Mouse (Mus musculus): ENCODE measurements at regions not wholly inside any gene's neighbourhood (a gene's known extent, or its start where the extent isn't known, plus 50 kb on each side); places are given as distances from the start of the nearest gene placed in this dataset.
A peak's percentile ranks its signal among the peaks of the same experiment; 100 is the strongest.

DNA sequence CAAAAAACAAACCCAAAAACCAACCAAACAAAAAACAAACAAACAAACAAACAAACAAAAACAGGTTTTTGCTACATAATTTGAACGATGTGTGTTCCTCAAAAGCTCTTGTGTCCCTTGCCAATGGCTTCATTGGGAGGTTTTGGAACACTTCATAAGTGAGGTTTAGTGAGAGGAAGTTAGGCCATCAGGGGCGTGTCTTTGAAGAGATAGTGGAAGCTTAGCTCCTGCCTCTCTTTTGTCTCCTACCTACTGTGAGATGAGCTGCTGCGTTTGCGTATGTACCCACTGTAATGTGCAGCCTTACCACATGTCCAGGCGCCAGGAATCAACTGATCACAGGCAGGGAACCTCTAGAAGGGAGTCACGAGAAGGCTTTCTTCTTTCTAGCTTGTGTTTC is 107.3 kb upstream of the Slc4a7 start:
- 79% methylated on average over 6 of the region's 6 CpGs for WGBS
- Histone ChIP-seq H3K27me3 (ENCODE audit: insufficient read depth, low read length) (no peaks in the 10 kb centered on the region), H3K36me3 (ENCODE audit: insufficient read depth) (no peaks in the 10 kb centered on the region), H3K9ac (no peak overlapping the region), H3K9me3 (ENCODE audit: low read length) (no peaks in the 10 kb centered on the region), H3K4me3 (ENCODE audit: low read depth, low read length) (no peak overlapping the region), H3K4me2 (ENCODE audit: low read depth) (no peak overlapping the region), H3K27ac (ENCODE audit: low read depth, low read length) (no peak overlapping the region), H3K4me1 (ENCODE audit: insufficient read depth) (no peaks in the 10 kb centered on the region)
- DNase-seq, result no peak
- ATAC-seq, result no peak
- TF ChIP-seq CTCF (IDR thresholded peaks at IDR 0.05; ENCODE audit: low read depth), result no peak

GRCm38 (mm10) chr14:14596057-14596809 is 105.8 kb upstream of the Slc4a7 start:
- no peaks in the 10 kb centered on the region for H3K27me3 ChIP-seq (ENCODE audit: insufficient read depth, low read length)
- ATAC-seq (no peak), DNase-seq (no peak)
- H3K36me3 ChIP-seq (ENCODE audit: insufficient read depth), result no peaks in the 10 kb centered on the region
- H3K4me1 ChIP-seq (ENCODE audit: insufficient read depth), result no peaks in the 10 kb centered on the region
- H3K4me3 ChIP-seq (ENCODE audit: low read depth, low read length), result no peak overlapping the region
- no peak overlapping the region for H3K9ac ChIP-seq
- H3K9me3 ChIP-seq (ENCODE audit: low read length), result no peaks in the 10 kb centered on the region
- no peak overlapping the region for H3K27ac ChIP-seq (ENCODE audit: low read depth, low read length)
- 89% methylated on average over 3 of the region's 3 CpGs for WGBS
- H3K4me2 ChIP-seq (ENCODE audit: low read depth), result no peak overlapping the region
- no peak for TF ChIP-seq CTCF (IDR thresholded peaks at IDR 0.05; ENCODE audit: low read depth)

DNA sequence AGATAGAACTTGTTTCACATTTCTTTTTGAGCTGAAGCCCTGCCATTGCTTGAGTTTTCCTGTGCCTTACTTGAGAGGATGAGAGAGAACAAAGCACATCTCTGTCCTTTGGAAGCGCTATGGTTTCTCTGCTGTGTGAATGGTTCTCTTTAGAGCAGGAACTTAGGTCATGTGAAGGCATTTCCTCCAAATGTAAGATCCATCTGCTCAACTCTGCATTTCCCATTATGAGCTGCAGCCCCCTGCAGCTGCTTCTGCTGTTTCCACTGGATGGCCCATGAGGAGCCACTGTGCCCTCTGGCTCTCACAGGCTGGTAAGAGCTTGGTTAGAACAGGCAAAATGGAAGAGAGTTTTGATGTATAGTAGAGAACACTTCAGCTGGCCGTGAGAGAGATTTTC is 102.5 kb upstream of the Slc4a7 start:
- H3K4me1 ChIP-seq (ENCODE audit: insufficient read depth), result no peaks in the 10 kb centered on the region
- H3K4me2 ChIP-seq (ENCODE audit: low read depth), result no peak overlapping the region
- H3K27me3 ChIP-seq (ENCODE audit: insufficient read depth, low read length), result no peaks in the 10 kb centered on the region
- ATAC-seq (peak; percentile 25), DNase-seq (no peak)
- H3K9me3 ChIP-seq (ENCODE audit: low read length), result no peaks in the 10 kb centered on the region
- H3K27ac ChIP-seq (ENCODE audit: low read depth, low read length), result no peak overlapping the region
- no peak overlapping the region for H3K9ac ChIP-seq
- H3K36me3 ChIP-seq (ENCODE audit: insufficient read depth), result no peaks in the 10 kb centered on the region
- no peak overlapping the region for H3K4me3 ChIP-seq (ENCODE audit: low read depth, low read length)
- 74% methylated on average over 2 of the region's 2 CpGs for WGBS
- TF ChIP-seq CTCF (IDR thresholded peaks at IDR 0.05; ENCODE audit: low read depth), result no peak

DNA sequence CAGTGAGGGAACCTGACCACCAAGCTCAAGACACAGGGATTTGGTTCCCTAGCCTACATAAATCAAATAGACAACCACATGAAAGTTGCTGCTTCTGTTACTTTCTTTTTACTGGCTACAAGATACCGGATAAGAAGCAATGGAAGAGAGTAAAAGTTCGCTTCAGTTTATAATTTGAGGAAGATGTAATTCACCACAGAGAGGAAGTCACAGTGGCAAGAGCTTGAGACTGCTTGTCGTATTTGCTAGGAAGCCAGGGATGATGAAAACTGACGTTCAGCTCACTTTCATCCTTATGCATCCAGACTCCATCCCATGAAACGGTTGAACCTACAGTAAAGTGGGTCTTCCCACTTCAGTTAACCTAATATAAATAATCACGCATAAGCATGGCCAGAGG is 102.1 kb upstream of the Slc4a7 start:
- Histone ChIP-seq H3K4me3 (ENCODE audit: low read depth, low read length) (no peak overlapping the region), H3K9ac (no peak overlapping the region), H3K4me1 (ENCODE audit: insufficient read depth) (no peaks in the 10 kb centered on the region), H3K4me2 (ENCODE audit: low read depth) (no peak overlapping the region), H3K36me3 (ENCODE audit: insufficient read depth) (no peaks in the 10 kb centered on the region), H3K9me3 (ENCODE audit: low read length) (no peaks in the 10 kb centered on the region), H3K27me3 (ENCODE audit: insufficient read depth, low read length) (no peaks in the 10 kb centered on the region), H3K27ac (ENCODE audit: low read depth, low read length) (no peak overlapping the region)
- DNase-seq (no peak), ATAC-seq (no peak)
- 91% methylated on average over 6 of the region's 6 CpGs for WGBS
- TF ChIP-seq CTCF (IDR thresholded peaks at IDR 0.05; ENCODE audit: low read depth), result no peak

- no peak for ATAC-seq
- no peak overlapping the region for H3K9ac ChIP-seq
- no peak overlapping the region for H3K4me3 ChIP-seq (ENCODE audit: low read depth, low read length)
- no peak for DNase-seq
- 74% methylated on average over 1 of the region's 1 CpGs for WGBS
- H3K4me1 ChIP-seq (ENCODE audit: insufficient read depth), result no peaks in the 10 kb centered on the region
- no peak overlapping the region for H3K4me2 ChIP-seq (ENCODE audit: low read depth)
- no peaks in the 10 kb centered on the region for H3K27me3 ChIP-seq (ENCODE audit: insufficient read depth, low read length)
- H3K9me3 ChIP-seq (ENCODE audit: low read length), result no peaks in the 10 kb centered on the region
- H3K36me3 ChIP-seq (ENCODE audit: insufficient read depth), result no peaks in the 10 kb centered on the region
- TF ChIP-seq CTCF (IDR thresholded peaks at IDR 0.05; ENCODE audit: low read depth), result no peak
- no peak overlapping the region for H3K27ac ChIP-seq (ENCODE audit: low read depth, low read length)
Observed at GRCm38 (mm10) chr14:14603439-14603838, 98.6 kb upstream of the Slc4a7 start.

DNA sequence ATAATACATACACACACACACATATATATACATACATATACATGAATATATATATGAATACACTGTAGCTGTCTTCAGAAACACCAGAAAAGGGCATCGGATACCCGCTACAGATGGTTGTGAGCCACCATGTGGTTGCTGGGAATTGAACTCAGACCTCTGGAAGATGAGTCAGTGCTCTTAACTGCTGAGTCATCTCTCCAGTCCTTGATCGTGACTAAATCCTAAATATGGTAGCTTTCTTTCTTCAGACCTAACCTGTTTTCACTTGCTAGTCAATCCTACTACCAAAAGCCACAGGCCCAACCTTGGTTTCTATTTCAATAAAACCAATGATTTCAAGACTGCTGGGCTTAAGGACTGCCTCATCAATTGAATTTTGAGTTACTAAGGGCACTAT is 95.0 kb upstream of the Slc4a7 start:
- Histone ChIP-seq H3K4me2 (ENCODE audit: low read depth) (no peak overlapping the region), H3K9me3 (ENCODE audit: low read length) (no peaks in the 10 kb centered on the region), H3K27ac (ENCODE audit: low read depth, low read length) (no peak overlapping the region), H3K27me3 (ENCODE audit: insufficient read depth, low read length) (no peaks in the 10 kb centered on the region), H3K4me3 (ENCODE audit: low read depth, low read length) (no peak overlapping the region), H3K36me3 (ENCODE audit: insufficient read depth) (no peaks in the 10 kb centered on the region), H3K9ac (no peak overlapping the region), H3K4me1 (ENCODE audit: insufficient read depth) (no peaks in the 10 kb centered on the region)
- WGBS, result 93% methylated on average over 3 of the region's 3 CpGs
- no peak for ATAC-seq
- DNase-seq, result no peak
- TF ChIP-seq CTCF (IDR thresholded peaks at IDR 0.05; ENCODE audit: low read depth), result no peak

DNA sequence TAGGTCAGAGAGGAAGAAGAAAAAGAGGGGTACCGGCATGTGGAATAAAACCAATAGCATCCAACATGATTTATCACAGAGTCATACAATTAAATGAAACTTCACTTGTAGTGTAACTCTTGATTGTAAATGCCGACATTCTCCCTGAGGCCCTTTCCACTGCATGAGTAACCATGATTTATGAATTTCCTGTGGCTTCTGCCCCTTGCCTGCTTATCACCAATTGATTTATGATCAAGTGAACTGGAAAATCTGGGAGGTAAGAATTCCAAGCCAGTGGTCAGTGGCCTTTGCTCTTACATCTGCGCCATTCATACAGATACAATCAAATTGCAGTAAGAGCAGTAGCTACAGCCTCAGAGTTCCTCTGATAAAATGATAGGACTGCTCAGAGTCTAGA is 89.8 kb upstream of the Slc4a7 start:
- Histone ChIP-seq H3K36me3 (ENCODE audit: insufficient read depth) (no peaks in the 10 kb centered on the region), H3K9ac (no peak overlapping the region), H3K4me2 (ENCODE audit: low read depth) (no peak overlapping the region), H3K27ac (ENCODE audit: low read depth, low read length) (no peak overlapping the region), H3K4me3 (ENCODE audit: low read depth, low read length) (no peak overlapping the region), H3K4me1 (ENCODE audit: insufficient read depth) (no peaks in the 10 kb centered on the region), H3K27me3 (ENCODE audit: insufficient read depth, low read length) (no peaks in the 10 kb centered on the region), H3K9me3 (ENCODE audit: low read length) (no peaks in the 10 kb centered on the region)
- DNase-seq (no peak), ATAC-seq (no peak)
- over 99% methylated on average over 3 of the region's 3 CpGs for WGBS
- no peak for TF ChIP-seq CTCF (IDR thresholded peaks at IDR 0.05; ENCODE audit: low read depth)

All from forebrain, postnatal 0 days (tissue).